Mouse (Mus musculus) bone marrow macrophage, adult 2 months (primary cell): Measurements from ENCODE around the gene Prdm10.

Experiments
- CTCF ChIP-seq: IDR thresholded peaks from 2 replicates; pipeline ENCODE4 v1.5.1; 2012; ENCODE audit warnings: low read depth, mild to moderate bottlenecking, low read length, moderate library complexity
- POLR2A ChIP-seq: IDR thresholded peaks from 2 replicates; pipeline ENCODE4 v1.6.1; 2012; ENCODE audit warnings: mild to moderate bottlenecking, low read depth, low read length, borderline replicate concordance

DNA sequence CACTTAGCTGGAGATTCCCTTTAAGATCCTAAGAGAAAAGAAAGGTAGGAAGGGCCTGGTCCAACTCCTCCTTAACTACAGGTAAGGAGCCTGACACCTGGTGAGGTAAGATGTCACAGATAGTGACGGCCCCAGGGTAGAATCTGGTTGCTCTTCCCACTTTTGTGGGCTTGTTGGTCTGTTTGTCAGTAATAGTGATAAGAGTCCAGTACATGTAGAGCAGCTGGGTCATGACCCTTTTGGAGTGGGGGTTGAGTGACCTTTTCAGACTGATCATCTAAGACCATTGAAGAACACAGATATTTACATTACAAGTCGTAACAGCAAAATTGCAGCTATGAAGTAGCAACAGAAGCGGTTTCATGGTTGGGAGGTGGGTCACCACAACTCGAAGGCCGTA lies 106.9 kb downstream of the Prdm10 start:
- TF ChIP-seq CTCF: no peak
- TF ChIP-seq POLR2A: no peak
